Mouse (Mus musculus): ENCODE data around the gene Ddx42. TPM values are rescaled to one million over a fixed set of nuclear protein-coding genes. Genes with fewer than 3 reads are reported as not detected.

Gene Ddx42
- total RNA-seq, 2 experiments from 2014 or later: 28.6 to 51.7 TPM

DNA sequence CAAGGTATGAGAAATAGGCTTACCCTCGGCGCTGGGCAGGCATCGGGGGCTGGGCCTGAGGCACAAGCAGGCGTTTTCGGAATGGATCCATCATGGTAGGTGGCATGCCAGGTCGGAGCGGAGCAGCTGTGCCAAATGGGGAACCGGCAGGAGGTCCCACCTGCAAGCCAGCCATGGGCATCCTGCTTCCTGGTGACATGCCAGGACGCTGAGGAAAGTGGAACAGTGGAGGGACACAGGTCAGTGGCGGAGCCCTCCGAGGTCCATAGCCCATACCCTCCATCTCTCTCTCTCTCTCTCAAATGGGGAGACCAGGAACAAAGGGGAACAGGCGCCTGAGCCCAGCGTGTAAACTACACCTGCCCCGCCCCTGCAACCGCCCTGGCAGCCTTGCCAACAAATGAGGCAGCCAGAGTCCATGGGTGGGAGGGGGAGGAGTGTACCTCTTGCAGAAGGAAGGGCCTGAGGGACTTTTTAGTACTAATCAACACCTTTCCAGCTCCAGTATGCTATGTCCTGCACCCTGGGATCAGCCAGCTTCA is 50.7 kb downstream of the Ddx42 start:
- ATAC-seq (ENCODE audit: poor library complexity, severe bottlenecking): no peak

DNA sequence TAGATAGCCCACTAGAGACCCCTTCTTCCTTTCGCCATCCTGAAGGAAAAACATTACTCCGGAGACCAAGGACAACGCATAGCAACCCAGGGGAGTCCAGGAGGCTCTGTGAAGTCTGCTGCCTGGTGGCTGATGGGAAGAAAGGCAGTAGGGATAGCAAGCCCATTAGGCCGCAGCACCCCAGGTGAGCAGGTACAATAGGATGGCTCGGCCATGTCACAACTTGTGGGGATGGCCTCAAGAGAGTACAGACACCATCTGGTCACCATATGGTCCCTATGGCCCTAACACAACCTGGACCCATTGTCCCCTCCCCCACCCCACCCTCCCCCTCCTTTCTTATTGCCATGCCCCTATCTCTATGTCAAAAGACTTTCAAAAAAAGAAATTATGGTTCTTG is 51.1 kb downstream of the Ddx42 start:
- no peak for ATAC-seq (ENCODE audit: poor library complexity, severe bottlenecking)

DNA sequence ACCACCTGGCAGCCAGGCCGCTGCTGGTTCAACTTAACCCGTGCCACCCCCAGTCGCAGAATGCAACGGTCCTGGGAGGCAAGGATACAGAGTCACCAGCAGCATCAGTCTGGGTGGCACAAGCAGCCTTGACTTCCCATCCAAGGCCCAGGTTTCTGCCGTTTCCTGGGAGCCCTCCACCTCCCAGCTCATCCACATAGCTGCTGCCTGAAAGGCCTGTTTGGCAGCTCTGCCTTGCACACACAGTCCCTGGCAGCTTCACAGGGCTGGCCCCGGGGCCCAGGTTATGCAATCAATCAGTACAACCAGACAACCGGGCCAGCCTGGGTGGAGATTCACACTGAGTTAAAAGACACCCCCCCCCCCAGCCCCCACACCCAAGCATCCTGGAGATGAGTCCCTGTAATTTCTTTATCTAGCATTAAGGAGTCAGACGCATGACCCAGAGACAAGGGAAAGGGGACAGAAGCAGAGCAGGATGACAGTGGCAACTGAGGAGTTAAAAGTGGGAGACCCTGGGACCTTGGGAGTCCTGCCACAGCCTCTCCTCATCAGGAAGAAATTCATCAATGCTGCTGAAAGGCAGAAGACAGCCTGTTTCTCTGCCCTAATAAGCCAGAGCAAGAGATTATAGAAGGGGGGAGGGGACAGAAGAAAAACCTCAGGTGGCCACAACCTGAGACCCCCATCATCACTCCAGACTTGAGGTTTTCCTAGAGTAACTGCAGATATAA is 51.8 kb downstream of the Ddx42 start:
- ATAC-seq (ENCODE audit: poor library complexity, severe bottlenecking): no peak

DNA sequence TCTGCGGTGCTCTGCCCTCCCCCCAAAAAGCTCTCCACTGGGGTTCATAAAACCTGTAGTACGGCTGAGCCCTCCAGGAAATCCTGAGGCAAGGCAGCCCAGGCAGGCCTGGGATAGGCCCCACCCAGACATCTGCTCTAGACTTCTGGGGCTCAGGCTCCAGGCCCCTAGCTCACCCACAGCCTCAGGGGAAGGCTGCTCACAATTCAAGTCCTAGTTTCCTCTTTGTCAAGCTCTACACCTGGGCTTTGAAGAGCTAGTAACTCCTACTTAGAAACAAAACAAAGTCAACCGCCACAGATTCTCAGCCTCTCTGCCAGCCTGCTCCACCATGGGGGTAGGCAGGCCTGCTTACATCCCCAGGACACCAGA is 52.3 kb downstream of the Ddx42 start:
- no peak for ATAC-seq (ENCODE audit: poor library complexity, severe bottlenecking)

DNA sequence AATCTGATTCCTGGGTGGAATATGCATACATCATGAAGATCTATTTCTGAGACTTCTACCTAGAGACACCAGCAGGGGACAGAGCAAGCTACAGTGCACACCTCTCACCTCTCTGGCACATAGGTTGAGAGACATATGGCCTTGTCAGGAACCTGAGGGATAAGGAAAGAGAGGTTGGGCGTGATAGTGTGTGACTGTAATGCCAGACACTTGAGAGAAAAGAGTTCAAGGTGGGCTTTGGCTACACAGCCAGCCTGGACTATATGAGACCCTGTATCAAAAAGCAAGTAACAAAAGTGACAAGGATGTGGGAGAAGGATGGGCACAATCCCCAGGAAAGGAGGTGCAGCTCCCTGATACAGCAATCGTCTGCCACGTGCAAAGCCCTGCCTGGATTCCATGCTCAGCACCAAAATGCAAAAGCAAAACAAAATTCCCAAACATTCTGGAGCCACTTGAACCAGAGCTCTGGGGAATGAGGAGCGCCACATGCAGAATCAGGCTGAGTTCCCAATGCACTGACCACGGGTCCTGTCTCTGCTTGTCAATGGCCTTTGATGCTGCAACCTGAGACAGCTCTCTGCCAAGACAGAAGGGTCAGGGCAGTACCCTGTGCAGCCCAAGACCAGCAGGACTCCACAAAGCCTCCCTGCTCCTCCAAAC is 54.5 kb downstream of the Ddx42 start:
- no peak for ATAC-seq (ENCODE audit: poor library complexity, severe bottlenecking)

DNA sequence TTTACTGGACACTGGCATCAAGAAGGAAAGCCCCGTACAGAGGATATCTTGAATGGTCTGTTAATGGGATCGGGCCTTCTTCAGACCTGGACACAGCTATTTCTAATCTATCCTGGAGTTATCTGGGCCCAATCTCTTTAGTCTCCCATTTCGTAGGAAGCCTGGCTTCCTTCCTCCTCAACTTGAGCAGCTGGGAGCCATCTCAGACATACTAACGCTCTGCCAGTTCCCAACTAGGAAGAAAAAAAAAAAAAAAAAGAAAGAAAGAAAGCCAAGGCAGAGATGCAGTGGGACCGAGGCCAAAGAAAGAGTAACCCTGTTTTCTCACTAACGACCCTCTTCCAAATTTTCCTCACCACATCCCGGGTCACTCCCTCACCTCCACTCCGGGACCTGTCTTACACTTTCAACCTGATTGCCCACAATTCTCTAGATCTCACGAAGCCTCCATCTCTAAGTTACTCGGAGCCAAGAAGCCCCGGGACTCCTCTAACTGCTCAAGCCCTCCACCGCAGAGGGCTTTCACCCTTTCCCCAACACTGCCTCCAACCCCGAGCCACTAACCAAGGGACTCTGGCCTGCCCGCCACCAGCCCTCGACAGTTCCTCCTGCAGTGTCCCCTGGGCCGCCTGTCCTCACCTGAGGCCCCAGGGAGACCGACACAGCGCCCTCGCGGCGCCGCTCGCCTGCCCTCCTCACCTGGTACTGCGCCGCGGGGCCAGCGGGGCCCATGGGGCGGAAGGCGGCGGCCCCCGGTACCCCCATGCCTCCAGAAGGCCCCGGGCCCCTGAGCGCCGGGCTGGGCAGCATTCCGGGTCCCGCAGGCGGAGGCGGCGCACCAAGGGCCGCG is 55.3 kb downstream of the Ddx42 start:
- peak; percentile 22 for ATAC-seq (ENCODE audit: poor library complexity, severe bottlenecking)

DNA sequence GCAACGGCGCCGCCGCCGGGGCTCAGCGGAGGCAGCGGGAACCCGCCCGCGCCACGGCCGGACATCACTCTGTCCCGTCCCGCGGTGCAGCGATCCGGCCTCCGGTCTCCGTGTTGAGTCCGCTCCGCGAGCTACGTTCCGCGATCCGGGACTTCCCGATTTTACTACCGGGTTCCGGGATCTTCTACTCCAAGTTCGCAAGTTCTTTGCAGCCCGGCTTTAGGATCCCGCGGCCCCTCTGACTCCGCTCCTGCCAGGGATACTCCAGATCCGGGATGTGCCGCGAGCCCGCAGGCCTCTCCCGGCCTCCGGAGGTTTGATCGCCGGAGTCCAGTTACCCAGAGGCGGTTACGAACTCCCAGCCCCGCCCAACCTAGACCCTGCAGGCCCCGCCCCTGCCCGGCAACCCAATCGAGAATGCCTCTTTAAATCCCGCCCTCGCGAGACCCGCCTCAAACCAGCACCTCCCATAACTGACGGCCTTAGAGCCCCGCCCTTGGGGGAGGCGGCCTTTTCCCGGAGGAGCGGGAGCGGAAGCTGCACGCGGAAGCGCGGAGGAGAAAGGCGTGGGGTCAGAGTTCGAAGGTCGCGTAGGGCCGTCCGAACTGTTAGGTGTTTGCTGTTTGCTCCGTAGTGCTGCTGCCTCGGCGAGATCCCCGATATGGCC is 56.1 kb downstream of the Ddx42 start, which contains the start of gene Smarcd2:
TSS of gene Smarcd2 (minus strand) at position 329 of the 667 bp plus-strand sequence.
- ATAC-seq (ENCODE audit: poor library complexity, severe bottlenecking): peak; percentile 83

DNA sequence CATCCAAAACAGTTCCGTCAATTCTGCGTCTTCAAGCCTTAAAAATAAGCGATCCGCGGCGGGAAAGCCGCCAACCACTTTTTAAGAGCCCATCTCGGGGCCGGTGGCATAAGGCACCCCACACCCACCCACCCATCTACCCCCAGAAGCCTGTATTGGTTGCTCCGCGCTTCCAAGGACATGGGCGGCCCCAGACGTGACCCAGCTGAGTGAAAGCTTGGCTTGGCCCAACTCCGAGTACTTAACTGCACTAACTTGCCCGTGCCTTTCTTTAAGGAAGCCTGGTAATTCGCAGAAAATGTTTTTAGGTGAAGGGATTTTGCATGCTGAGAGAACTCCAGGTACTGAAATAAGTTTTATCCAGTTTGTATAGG is 56.6 kb downstream of the Ddx42 start:
- ATAC-seq (ENCODE audit: poor library complexity, severe bottlenecking): no peak

DNA sequence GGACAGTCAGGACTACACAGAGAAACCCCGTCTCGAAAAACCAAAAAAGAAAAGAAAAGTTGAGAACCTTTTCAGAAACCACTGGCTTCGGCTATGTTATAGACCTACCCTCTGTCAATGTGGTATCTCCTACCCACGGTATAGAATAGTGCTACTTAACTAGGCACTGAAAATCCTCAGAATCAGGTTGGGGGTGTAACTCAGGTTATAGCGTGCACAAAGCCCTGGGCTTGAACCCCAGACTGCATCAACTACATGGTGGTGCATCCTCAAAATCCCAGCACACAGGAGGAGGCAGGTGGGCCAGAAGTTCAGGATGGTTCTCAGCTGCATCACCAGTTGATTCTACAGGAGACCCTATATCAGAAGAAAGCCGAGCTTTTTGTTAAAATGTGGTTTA is 57.1 kb downstream of the Ddx42 start:
- ATAC-seq (ENCODE audit: poor library complexity, severe bottlenecking): no peak

DNA sequence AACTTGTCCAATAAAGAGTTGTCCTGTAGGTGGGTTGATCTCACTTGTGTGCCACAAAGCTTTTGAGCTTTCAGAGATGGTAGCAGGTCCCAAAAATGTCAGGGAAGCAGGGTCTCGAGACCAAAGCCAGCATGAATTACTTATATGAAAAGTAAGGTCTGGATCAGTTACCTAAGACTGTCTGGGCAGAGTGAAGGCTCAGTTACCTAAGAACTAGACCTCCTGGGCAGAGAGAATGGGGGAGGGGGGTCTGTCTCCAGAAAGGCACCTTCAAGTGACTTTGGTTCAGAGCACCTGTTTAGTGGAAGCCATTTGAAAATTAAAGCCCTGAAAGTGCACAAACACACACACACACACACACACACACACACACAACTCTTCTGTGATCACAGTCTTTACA is 57.6 kb downstream of the Ddx42 start:
- ATAC-seq (ENCODE audit: poor library complexity, severe bottlenecking): no peak

DNA sequence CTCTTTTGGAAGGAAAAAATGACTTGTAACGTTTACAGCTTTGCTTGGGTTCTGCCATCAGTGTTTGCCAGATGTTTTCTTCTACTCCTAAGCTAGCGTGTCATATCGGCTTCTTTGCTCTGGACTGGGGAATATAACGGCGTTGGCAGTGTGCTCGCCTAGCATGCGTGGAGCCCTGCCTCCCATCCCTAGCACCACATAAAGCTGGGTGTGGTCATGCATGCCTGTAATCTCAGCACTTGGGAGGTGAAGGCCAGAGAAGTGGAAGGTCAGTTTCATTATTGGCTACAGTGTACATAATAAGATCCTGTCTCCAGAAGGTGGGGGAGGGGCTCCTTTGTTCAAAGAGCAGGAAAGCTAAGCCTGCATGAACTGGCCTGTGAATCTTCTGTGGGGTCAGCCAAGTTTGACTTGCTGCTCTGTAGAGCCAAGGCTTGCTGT is 58.3 kb downstream of the Ddx42 start:
- ATAC-seq (ENCODE audit: poor library complexity, severe bottlenecking): no peak

DNA sequence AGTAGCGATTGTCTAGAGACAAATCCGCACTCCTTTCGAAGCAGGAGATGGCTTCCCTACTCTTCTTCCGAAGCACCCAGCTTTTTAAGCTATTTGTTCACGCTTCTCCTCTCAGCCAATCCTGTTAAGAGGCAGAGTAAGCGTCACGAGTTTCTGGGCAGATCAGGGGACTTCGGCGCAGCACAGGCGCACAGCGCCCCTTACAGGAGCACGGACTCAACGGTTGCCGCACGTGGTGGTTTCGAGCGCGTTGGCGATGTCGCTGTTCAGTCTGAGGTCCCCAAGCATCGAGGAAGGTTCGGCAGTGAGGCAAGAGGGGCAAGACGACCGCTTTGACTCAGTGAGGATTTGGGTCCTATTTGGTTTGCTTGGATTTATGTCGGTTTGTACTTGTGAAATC is 59.7 kb downstream of the Ddx42 start, which contains the start of gene Tcam1:
TSS of gene Tcam1 (plus strand) at position 219 of the 400 bp plus-strand sequence.
- peak; percentile 68 for ATAC-seq (ENCODE audit: poor library complexity, severe bottlenecking)

DNA sequence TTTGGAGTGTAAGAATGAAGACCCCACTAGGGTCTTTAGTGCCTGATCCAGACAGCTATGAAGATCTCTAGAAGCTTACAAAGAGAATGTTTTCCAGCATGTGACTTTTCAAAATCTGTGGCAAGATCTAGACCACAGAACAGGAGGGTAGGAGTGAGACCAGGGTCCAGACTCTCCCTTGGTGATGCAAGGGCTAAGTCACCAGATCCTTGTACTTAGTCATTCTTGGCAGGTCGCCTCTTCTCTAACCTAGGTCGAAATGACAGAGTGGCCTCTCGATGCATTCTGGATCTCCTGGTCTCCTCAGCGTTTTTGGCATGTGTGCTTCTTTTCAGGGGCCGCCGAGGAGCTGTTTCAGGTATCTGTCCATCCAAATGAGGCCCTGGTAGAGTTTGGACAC is 65.7 kb downstream of the Ddx42 start:
- ATAC-seq (ENCODE audit: poor library complexity, severe bottlenecking): no peak

DNA sequence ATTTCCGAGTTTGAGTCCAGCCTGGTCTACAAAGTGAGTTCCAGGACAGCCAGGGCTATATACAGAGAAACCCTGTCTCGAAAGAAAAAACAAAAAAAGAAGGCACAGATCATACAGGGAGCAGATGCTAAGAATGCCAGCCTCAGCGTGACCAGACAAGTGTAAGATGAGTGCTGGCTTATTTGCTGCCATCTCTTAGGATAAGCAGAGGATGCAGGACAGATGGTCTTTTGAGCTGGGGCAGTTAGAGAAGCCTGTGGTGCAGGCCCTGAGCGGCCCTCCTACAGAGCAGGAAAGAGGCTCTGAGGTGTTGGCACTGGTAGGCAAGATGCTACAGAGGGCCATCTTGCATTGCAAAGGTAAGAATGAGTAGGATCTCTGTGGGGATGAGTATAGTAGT is 66.6 kb downstream of the Ddx42 start:
- no peak for ATAC-seq (ENCODE audit: poor library complexity, severe bottlenecking)

DNA sequence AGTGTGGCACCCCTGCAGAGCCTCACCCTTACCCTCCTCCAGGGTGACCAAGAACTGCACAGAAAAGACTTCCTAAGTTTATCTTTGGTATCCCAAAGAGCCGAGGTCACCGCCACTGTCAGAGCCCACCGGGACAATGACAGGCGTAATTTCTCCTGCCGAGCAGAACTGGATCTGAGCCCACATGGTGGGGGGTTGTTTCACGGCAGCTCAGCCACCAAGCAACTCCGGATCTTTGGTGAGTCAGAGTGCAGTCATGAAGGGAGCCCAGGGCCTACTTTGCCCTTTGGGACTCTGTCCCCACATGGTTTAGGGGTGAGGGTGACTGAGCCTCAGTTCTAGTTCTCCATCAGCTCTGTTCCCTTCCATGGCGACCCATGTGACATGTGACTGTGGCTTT is 67.4 kb downstream of the Ddx42 start:
- no peak for ATAC-seq (ENCODE audit: poor library complexity, severe bottlenecking)

DNA sequence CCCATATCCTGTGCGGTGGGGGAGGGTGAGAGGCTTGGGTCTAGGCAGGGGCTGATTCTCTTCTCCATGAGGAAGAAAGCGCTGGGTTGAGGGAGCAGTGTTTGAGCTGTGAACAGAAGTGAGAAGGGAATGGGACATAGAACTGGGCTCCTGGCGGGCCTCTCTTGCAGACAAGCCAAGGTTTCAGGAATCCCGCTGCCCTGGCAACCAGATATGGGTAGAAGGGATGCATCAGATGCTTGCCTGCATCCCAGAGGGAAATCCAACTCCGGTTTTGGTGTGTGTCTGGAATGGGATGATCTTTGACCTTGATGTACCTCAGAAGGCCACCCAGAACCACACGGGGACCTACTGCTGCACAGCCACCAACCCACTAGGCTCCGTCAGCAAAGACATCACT is 69.5 kb downstream of the Ddx42 start:
- no peak for ATAC-seq (ENCODE audit: poor library complexity, severe bottlenecking)

DNA sequence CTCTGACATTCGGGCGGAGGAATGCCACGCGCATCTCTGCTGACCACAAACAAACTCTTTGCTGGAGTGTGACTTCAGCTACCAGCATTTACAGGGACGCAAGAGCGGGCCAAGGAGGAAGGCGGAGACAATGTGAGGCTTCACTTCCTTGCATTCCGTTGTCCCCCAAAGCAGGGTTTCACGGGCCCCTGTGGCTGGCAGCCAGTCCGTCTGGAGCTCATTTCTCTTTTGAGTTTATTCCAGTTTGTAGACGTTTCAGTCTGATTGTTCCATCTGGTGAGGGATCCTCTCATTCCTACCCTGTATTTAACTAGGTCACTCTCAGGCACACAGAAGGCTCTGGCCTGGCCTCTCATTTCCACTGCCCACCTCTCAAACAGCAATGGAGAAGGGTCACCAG is 70.3 kb downstream of the Ddx42 start:
- ATAC-seq (ENCODE audit: poor library complexity, severe bottlenecking): no peak

DNA sequence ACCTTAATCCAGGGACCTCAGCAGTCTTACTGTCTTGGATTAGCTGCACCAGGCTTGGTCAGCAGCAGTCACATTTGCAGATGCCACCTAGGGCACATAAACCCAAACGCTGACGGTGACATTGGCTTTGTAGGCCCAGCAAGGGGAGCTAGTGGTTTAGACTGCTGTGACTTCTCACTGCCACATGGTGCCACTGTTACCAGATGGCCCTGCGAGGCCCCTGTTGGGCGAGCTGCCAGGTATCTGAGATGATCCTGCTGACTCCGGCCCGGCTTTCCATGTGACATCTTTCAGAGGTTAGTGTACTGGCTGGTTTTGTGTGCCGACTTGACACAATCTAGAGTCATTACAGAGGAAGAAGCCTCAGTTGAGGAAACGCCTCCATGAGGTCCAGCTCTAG is 72.6 kb downstream of the Ddx42 start:
- ATAC-seq (ENCODE audit: poor library complexity, severe bottlenecking): no peak

DNA sequence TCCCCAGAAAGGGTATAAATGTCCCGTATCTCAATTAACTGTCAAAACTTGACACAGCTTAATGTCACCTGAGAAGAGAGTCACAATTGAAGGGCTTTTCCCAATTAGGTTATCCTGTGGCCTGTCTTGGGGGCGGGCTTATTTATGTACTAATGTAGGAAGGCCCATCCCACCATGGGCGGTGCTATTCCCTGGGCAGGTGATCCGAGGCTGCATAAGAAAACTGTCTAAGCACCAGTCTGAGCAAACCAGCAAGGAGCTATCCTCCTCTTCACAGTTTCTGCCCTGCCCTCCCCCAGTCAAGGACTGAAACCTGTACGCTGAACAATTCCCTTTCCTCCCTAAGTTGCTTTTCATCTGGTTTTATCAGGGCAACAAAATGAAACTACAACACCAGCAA is 73.7 kb downstream of the Ddx42 start:
- ATAC-seq (ENCODE audit: poor library complexity, severe bottlenecking): no peak

DNA sequence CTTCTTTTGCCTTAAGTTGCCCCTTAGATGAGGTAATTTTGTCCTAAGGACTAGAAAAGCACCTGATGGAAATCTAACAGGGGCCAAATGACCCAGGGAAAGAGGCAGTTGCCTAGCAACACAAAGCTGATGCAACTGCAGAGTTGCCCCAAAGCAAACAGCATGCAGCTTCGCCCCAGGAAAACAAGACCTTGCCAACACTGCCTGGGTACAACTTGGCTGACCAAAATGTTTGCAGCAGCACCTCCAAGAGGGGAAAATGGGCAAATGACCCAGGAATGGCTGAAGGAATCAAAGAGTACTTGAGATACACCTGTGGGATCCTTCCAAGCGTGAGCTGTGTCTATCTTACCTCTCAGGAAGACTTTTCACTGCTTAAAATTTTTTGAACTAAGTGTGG is 75.1 kb downstream of the Ddx42 start:
- no peak for ATAC-seq (ENCODE audit: poor library complexity, severe bottlenecking)
